Mouse (Mus musculus): ENCODE data around the gene Ppp2r5e.

- no peak for TF ChIP-seq CTCF (conservative IDR thresholded peaks at IDR 0.05; ENCODE audit: low read length)
- TF ChIP-seq POU5F1 (IDR thresholded peaks at IDR 0.05; ENCODE audit: borderline replicate concordance, low read length), result no peak
Measured at GRCm38 (mm10) chr12:75597707-75598106, 1.7 kb upstream of the Ppp2r5e start.

Data from E14TG2a.4 (cell line).